ENCODE assay signal across 28 mouse cellular contexts in the genomic region with DNA sequence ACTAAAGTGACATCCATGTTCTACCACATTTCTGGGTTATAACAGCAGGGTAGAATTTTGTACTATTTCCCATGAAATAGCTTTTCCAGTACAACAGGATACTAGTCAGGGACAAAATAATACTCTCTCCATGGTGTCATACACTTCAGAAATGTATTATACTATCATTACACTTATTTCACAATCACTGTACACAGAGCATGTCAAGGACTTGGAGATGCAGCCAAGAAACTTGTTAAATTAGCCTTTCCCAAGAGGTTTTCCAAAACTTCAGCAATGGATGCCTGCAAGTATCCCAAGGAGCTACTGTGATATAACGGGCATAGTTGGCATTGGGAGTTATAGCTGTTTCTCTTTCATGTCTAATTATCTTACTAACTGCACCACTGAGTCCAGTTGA.
DNase-seq lines count a peak whose midpoint lies in the region; ATAC-seq and TF ChIP-seq lines count a peak whose summit lies in the region.
"Had no signal": no experiment of that assay in that cellular context is flagged by ENCODE, and none has a peak within 500 bp of the region (broad histone marks: within the 10 kb centered on the region; RNA-seq: fewer than 3 reads in every experiment).

No protein-coding gene starts in this region.

- ATAC-seq in lung, embryonic 14.5 days (ENCODE audit: insufficient read depth): no peak
- ATAC-seq in lung, embryonic 16.5 days (ENCODE audit: low read depth): peak; percentile 50; the same call in 1 of the 2 replicates
- ATAC-seq: activated CD4-positive, CD25-positive, alpha-beta regulatory T cell, adult 4 months; CD4-positive, CD25-positive, alpha-beta regulatory T cell, adult 4 months; forebrain, embryonic 14.5 days; forebrain, embryonic 16.5 days; Patski had no signal

- peak; percentile 23 for DNase-seq in lung, embryonic 14.5 days
- DNase-seq in lung, adult 18-20 months: no peak
- DNase-seq in lung, postnatal 25 days (ENCODE audit: low spot score): no peak
- peak; percentile 55 for DNase-seq in adipocyte (ENCODE audit: low spot score)
- DNase-seq: adrenal gland, adult 2 months; adrenal gland, postnatal 10 days; adrenal gland, postnatal 25 days; B cell, adult 2 months; cerebellum, adult 11 months; cerebellum, adult 18-20 months; cerebellum, adult 8-10 months; cerebellum, adult 9-11 months; cerebellum, postnatal 14 days; cerebellum, postnatal 36 days; embryo, embryonic 11 days had no signal

- 0 out of 2 replicates have a peak, but pooled peaks cover 8% of the 10 kb centered on the region for H3K4me1 ChIP-seq in lung, embryonic 14.5 days (ENCODE audit: insufficient read depth)
- H3K4me1 ChIP-seq in lung, embryonic 16.5 days (replicated peaks; ENCODE audit: control insufficient read depth, insufficient read depth, low read length): peaks cover 12% of the 10 kb centered on the region
- H3K4me1 ChIP-seq: forebrain, embryonic 12.5 days had no signal

- H3K4me2 ChIP-seq in lung, embryonic 14.5 days: no peak overlapping the region
- no peak overlapping the region for H3K4me2 ChIP-seq in lung, embryonic 16.5 days (ENCODE audit: low read depth, low read length)
- H3K4me2 ChIP-seq: embryonic facial prominence, embryonic 13.5 days; embryonic facial prominence, embryonic 15.5 days; forebrain, embryonic 12.5 days had no signal

- no peaks in the 10 kb centered on the region for H3K36me3 ChIP-seq in lung, embryonic 14.5 days (ENCODE audit: insufficient read depth)
- H3K36me3 ChIP-seq in lung, embryonic 16.5 days (ENCODE audit: control insufficient read depth, insufficient read depth, low read length): no peaks in the 10 kb centered on the region
- H3K36me3 ChIP-seq: embryonic facial prominence, embryonic 13.5 days; embryonic facial prominence, embryonic 15.5 days; forebrain, embryonic 10.5 days; forebrain, embryonic 12.5 days; G1E had no signal

- 79% methylated on average over 1 of the region's 1 CpGs for WGBS in lung, embryonic 14.5 days
- 65% methylated on average over 1 of the region's 1 CpGs for WGBS in lung, embryonic 16.5 days

- H3K9me3 ChIP-seq in lung, embryonic 14.5 days (ENCODE audit: low read depth, low read length): no peaks in the 10 kb centered on the region
- H3K9me3 ChIP-seq in lung, embryonic 16.5 days (ENCODE audit: control insufficient read depth, low read length): no peaks in the 10 kb centered on the region
- H3K9me3 ChIP-seq: embryonic facial prominence, embryonic 13.5 days; embryonic facial prominence, embryonic 15.5 days; forebrain, embryonic 10.5 days; forebrain, embryonic 12.5 days; G1E had no signal

- H3K27ac ChIP-seq in lung, embryonic 14.5 days (ENCODE audit: low read depth): no peak overlapping the region
- H3K27ac ChIP-seq in lung, embryonic 16.5 days (ENCODE audit: low read length): no peak overlapping the region
- H3K27ac ChIP-seq: embryonic facial prominence, embryonic 13.5 days; embryonic facial prominence, embryonic 15.5 days; forebrain, embryonic 10.5 days; forebrain, embryonic 12.5 days had no signal

- TF ChIP-seq CTCF in lung, embryonic 14.5 days (IDR thresholded peaks at IDR 0.05; ENCODE audit: low read depth): no peak

- H3K9ac ChIP-seq in lung, embryonic 14.5 days: no peak overlapping the region
- no peak overlapping the region for H3K9ac ChIP-seq in lung, embryonic 16.5 days (ENCODE audit: low read length)
- H3K9ac ChIP-seq: embryonic facial prominence, embryonic 13.5 days; embryonic facial prominence, embryonic 15.5 days; forebrain, embryonic 12.5 days had no signal

- H3K27me3 ChIP-seq in lung, embryonic 14.5 days (ENCODE audit: insufficient read depth, low read length): no peaks in the 10 kb centered on the region
- no peaks in the 10 kb centered on the region for H3K27me3 ChIP-seq in lung, embryonic 16.5 days (ENCODE audit: control insufficient read depth, insufficient read depth, low read depth, low read length)
- H3K27me3 ChIP-seq: CH12.LX; embryonic facial prominence, embryonic 13.5 days; embryonic facial prominence, embryonic 15.5 days; forebrain, embryonic 12.5 days; Patski had no signal

- no peak overlapping the region for H3K4me3 ChIP-seq in lung, embryonic 14.5 days (ENCODE audit: low read depth, low read length)
- no peak overlapping the region for H3K4me3 ChIP-seq in lung, embryonic 16.5 days (ENCODE audit: low read length)
- H3K4me3 ChIP-seq: embryonic facial prominence, embryonic 13.5 days; embryonic facial prominence, embryonic 15.5 days; erythroblast, embryonic 14.5 days; forebrain, embryonic 10.5 days; forebrain, embryonic 12.5 days had no signal

Comparison
In these comparisons a context has a peak if more than half of its experiments do, and no peak if none do; other contexts are left out.
1. DNase-seq: peak in lung, embryonic 14.5 days (single experiment) and adipocyte (single experiment); none in lung, adult 18-20 months (0 of 2) and lung, postnatal 25 days (single experiment).